Mouse (Mus musculus) spleen, adult 2 months (tissue): ENCODE measurements around the gene Asic2. TPM values are rescaled to one million over a fixed set of nuclear protein-coding genes. Genes with fewer than 3 reads are reported as not detected.

Experiments used
- DNase-seq, 2 experiments: peaks; one replicate each; pipeline versions ENCODE4 v3.0.0 to v3.0.0-alpha.2; 2012 to 2021; ENCODE audit warnings: low spot score in 2 of 2, low read depth in 1 of 2
- H3K27ac ChIP-seq: fragments of 200-500 bp; 2 replicates; pipeline ENCODE4 v1.5.1; 2012; ENCODE audit warnings: low read length, inconsistent platforms; ENCODE audit not compliant: insufficient read depth
- H3K27me3 ChIP-seq: fragments of 200-500 bp; 2 replicates; pipeline ENCODE4 v1.6.1; 2012; ENCODE audit warnings: mild to moderate bottlenecking, moderate library complexity, low read length, inconsistent platforms; ENCODE audit not compliant: control insufficient read depth, insufficient read depth
- H3K36me3 ChIP-seq: fragments of 200-500 bp; 2 replicates; pipeline ENCODE4 v1.6.1; 2012; ENCODE audit warnings: mild to moderate bottlenecking, low read length, inconsistent platforms; ENCODE audit not compliant: control insufficient read depth, insufficient read depth
- H3K4me1 ChIP-seq: fragments of 200-500 bp; 2 replicates; pipeline ENCODE4 v1.6.1; 2011; ENCODE audit warnings: inconsistent platforms; ENCODE audit not compliant: control insufficient read depth, insufficient read depth, insufficient read length
- H3K4me3 ChIP-seq: fragments of 200-500 bp; 2 replicates; pipeline ENCODE4 v1.5.1; 2011; ENCODE audit warnings: mild to moderate bottlenecking, inconsistent platforms; ENCODE audit not compliant: insufficient read depth, insufficient read length; ENCODE audit errors: extremely low read depth
- CTCF ChIP-seq: fragments of 200-500 bp; IDR thresholded peaks from 2 replicates; pipeline ENCODE4 v1.5.1; 2011; ENCODE audit warnings: mild to moderate bottlenecking, inconsistent platforms; ENCODE audit not compliant: insufficient read depth, insufficient read length, insufficient replicate concordance; ENCODE audit errors: extremely low read depth
- POLR2A ChIP-seq: fragments of 200-500 bp; IDR thresholded peaks from 2 replicates; pipeline ENCODE4 v1.6.1; 2011; ENCODE audit warnings: low read depth, low read length, inconsistent platforms
- WGBS: fragments of 180-500 bp; shearing (Covaris S2); methylation state at CpG from one replicate; pipeline ENCODE4 v1.1.7; 2018; 5-methylcytosine and 5-hydroxymethylcytosine counted together
- polyA plus RNA-seq: library from polyadenylated mRNA; depleted of rRNA; stranded (reverse); fragments of >200 nt; gene quantifications from 2 replicates; pipeline ENCODE4 v1.2.3, GENCODE M21; 2012

Gene Asic2
- polyA plus RNA-seq, 1 experiment = 0.46 TPM

DNA sequence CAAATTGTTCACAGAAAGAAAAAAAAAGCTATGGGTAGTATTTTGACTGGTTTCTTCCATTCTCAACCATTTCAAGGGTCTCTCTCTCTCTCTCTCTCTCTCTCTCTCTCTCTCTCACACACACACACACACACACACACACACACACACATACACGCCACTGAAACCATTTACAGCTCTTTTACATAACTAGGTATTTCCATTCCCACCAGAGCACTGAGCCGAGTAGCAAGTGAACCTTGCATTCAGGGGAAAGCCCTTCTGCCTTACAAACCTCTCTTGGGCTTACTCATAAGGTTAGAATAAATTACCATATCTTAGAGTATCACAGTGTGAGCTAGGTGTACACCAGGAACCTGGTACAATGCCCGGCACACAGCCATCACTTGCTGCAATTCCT is 452.5 kb downstream of the Asic2 start:
- 70% methylated on average over 3 of the region's 3 CpGs for WGBS
- H3K27ac ChIP-seq = no peak overlapping the region
- H3K4me3 ChIP-seq = no peak overlapping the region
- no peaks in the 10 kb centered on the region for H3K4me1 ChIP-seq
- no peak for DNase-seq
- H3K36me3 ChIP-seq = no peaks in the 10 kb centered on the region
- H3K27me3 ChIP-seq = no peaks in the 10 kb centered on the region
- no peak for TF ChIP-seq POLR2A
- TF ChIP-seq CTCF = no peak

DNA sequence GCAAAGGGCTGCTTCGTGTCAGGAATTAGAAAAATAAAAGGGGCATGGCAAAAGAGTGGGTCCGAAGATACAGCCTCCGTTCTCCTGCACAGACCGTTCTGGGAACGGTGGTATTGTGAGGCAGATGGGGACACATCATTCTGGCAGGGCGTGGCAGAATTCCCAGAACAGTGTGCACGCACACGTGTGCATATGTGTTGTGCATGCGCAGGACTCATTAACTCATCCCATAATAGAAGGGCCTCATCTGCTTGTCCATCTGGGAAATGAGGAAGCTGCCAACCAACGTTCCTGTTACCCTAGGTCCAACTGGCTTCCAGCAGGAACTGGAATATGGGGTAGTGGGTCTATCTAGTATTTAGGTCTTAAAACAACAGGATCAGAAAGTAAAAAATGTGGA is 455.8 kb downstream of the Asic2 start:
- H3K27me3 ChIP-seq = no peaks in the 10 kb centered on the region

DNA sequence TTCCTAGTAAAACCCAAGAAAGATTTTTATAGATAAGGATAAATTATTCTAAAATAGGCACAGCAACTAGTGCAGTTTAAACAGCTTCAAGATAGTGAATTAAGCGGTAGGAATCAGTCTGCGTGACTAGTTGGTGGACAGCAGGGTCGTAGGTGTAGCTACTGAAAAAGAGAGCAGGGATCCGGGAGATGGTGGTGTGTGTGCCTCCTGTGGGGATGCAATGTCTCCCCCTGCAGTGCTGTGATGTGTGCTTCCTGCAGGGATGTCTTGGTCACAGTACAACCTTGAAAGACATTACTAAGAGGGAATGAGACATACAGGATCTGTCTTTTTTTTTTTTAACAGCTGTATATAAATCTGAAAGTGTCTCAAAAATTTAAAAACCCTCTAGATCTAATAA is 456.9 kb downstream of the Asic2 start:
- Histone ChIP-seq H3K4me1 (no peaks in the 10 kb centered on the region), H3K4me3 (no peak overlapping the region), H3K27me3 (no peaks in the 10 kb centered on the region), H3K36me3 (no peaks in the 10 kb centered on the region), H3K27ac (no peak overlapping the region)
- WGBS = 71% methylated on average over 4 of the region's 4 CpGs
- TF ChIP-seq POLR2A (no peak), CTCF (no peak)
- no peak for DNase-seq

More for the DNA sequence above, 455.8 kb downstream of the Asic2 start:
- DNase-seq = no peak
- 83% methylated on average over 10 of the region's 10 CpGs for WGBS
- H3K4me1 ChIP-seq = no peaks in the 10 kb centered on the region
- TF ChIP-seq CTCF (no peak), POLR2A (no peak)
- H3K27ac ChIP-seq = no peak overlapping the region
- no peaks in the 10 kb centered on the region for H3K36me3 ChIP-seq
- H3K4me3 ChIP-seq = no peak overlapping the region

DNA sequence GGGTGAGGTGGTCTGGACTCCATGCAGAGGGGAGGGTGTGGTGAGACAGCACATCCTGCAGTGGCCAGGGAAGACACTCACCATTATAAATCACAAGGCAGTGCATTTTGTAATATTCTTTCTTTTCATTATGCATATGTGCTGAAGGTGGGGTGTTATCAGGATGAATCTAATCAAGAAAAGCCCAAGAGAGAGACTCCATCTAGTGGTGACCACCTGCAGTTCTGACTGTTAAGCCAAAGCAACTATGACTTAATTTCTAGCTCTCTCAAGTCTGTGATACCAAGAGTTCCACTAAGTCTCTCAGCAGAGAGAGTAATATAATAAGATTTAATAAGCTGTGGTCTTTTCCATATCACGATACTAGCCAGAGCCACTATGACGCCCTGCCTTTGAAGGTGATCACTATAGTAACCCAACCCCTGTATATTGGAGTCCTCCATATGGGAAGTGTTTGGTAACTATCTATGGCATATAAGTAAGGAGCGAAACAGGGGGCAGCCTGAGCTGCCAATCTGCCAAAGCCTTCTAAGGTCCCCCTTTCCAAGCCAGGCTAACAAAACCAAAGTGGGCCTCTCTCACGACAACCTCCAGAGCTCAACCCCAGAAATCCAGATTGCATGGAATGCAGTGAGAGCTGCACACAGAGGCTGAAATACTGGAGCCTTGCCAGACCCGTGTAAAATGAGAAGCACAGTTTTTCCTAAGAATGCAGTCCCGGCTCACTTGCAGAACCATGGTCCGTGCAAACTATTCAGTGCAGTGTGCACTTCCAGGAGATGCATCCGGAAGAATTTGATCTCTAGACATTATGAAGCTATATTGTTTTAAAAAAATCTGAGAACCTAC is 459.6 kb downstream of the Asic2 start:
- Histone ChIP-seq H3K27me3 (no peaks in the 10 kb centered on the region), H3K36me3 (no peaks in the 10 kb centered on the region), H3K4me3 (no peak overlapping the region), H3K4me1 (no peaks in the 10 kb centered on the region), H3K27ac (no peak overlapping the region)
- TF ChIP-seq CTCF (no peak), POLR2A (no peak)
- DNase-seq = no peak
- WGBS = 78% methylated on average over 8 of the region's 8 CpGs

DNA sequence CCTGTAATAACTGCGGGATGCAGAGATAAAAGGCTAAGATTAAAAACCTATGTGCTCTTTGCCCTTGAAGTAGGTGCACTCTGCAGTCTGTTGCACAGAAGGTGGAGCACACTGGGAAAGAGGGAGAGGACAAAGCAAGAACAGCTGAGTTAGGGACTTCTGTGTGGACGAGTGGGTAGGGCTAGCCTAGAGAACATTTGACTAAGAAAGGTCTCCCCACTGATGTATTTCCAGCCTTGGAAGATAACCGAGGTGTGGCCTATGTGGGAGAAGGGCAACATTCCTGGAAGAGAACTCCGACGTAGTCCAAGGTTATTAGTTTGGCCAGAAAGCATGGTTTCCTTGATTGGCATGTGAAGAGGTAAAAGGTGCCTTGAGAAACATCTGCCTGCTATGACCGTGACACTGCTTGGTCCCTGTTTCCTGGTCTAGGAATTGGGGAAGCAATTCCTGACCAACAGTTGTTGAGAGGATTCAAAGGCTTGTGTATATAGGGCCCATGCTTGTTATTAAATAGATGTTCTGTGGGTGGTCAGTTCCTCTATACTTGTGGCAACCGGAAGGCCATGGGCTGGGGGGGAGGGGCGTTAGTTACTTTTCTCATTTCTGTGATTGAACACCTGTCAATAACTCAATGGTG is 463.3 kb downstream of the Asic2 start:
- H3K27me3 ChIP-seq = no peaks in the 10 kb centered on the region
- H3K36me3 ChIP-seq = no peaks in the 10 kb centered on the region
- H3K27ac ChIP-seq = no peak overlapping the region
- no peak for TF ChIP-seq POLR2A
- TF ChIP-seq CTCF = no peak
- H3K4me1 ChIP-seq = no peaks in the 10 kb centered on the region
- 81% methylated on average over 8 of the region's 8 CpGs for WGBS
- DNase-seq = no peak
- no peak overlapping the region for H3K4me3 ChIP-seq

DNA sequence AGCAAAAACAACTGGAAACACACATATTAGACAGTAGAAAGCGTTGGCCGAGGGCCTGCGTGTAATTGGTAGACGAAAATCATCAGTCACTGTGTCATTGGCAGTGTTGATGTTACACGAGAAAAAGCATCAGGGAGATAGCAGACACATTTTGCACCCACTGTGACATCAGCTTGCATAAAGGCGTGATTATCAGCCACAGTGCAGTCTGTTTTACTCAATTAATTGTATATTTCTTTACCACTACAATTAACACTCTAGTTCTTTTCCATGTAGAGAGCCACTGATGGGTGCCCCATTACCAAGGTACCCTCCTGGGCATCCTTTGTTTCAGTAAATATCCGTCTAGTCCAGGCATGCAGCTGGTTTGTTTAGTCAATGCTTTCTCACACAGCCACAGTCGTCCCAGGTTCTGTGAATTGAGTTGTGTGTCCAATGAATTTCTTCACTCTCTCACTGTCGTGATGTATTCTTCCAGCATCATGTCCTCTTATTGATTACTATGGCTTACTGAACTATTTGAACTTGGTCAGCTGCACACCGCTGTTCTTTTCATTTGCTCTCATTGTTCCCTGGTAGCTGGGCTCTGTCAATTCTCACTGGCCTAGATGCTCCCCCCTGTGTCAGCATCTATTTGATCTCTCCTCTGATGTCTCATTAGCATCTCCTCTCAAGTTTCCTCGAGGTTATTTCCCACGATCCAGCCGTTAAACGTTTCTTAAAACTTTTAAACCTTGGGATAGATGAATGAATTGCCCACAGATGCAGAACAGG is 466.6 kb downstream of the Asic2 start:
- no peak for DNase-seq
- H3K36me3 ChIP-seq = no peaks in the 10 kb centered on the region
- no peaks in the 10 kb centered on the region for H3K4me1 ChIP-seq
- H3K4me3 ChIP-seq = no peak overlapping the region
- H3K27ac ChIP-seq = no peak overlapping the region
- no peak for TF ChIP-seq CTCF
- no peak for TF ChIP-seq POLR2A
- 53% methylated on average over 14 of the region's 14 CpGs for WGBS
- no peaks in the 10 kb centered on the region for H3K27me3 ChIP-seq
